Mouse (Mus musculus) liver, postnatal 0 days (tissue): ENCODE measurements at regions not wholly inside any gene's neighbourhood (a gene's known extent, or its start where the extent isn't known, plus 50 kb on each side); places are given as distances from the start of the nearest gene placed in this dataset.
A peak's percentile ranks its signal among the peaks of the same experiment; 100 is the strongest.
"Not testable (repeated sequence)": the region's sequence is repeated elsewhere in the genome, so short reads cannot be mapped to it uniquely, and the experiment has no call there.

Experiments
- ATAC-seq: fragments of 200-750 bp; cut with Nextera tagmentation; 2 replicates; pipeline ENCODE4 v1.8.0; 2017; ENCODE audit warnings: mild to moderate bottlenecking, moderate library complexity
- DNase-seq: peaks from one replicate; pipeline ENCODE4 v3.0.0-alpha.2; 2016
- H3K27ac ChIP-seq: fragments of 300-500 bp; sonication (generic); 2 replicates; pipeline ENCODE4 v1.5.1; 2014; ENCODE audit warnings: antibody characterized with exemption, moderate library complexity, mild to moderate bottlenecking, low read depth
- H3K27me3 ChIP-seq: fragments of 300-500 bp; sonication (generic); 2 replicates; pipeline ENCODE4 v1.6.1; 2014; ENCODE audit warnings: low read length, control low read depth, mixed read lengths; ENCODE audit not compliant: insufficient read depth
- H3K36me3 ChIP-seq: fragments of 300-500 bp; sonication (generic); replicated peaks from 2 replicates; pipeline ENCODE4 v1.6.1; 2014; ENCODE audit warnings: mild to moderate bottlenecking, control low read depth, low read length, moderate library complexity, mixed read lengths; ENCODE audit not compliant: insufficient read depth
- H3K4me1 ChIP-seq: fragments of 300-500 bp; sonication (generic); 2 replicates; pipeline ENCODE4 v1.6.1; 2014; ENCODE audit warnings: antibody characterized with exemption, mild to moderate bottlenecking, control low read depth; ENCODE audit not compliant: insufficient read depth
- H3K4me2 ChIP-seq: fragments of 300-500 bp; sonication (generic); 2 replicates; pipeline ENCODE4 v1.6.1; 2014; ENCODE audit warnings: low read depth, mild to moderate bottlenecking, low read length, moderate library complexity, mixed read lengths
- H3K4me3 ChIP-seq: fragments of 300-500 bp; sonication (generic); 2 replicates; pipeline ENCODE4 v1.5.1; 2014; ENCODE audit warnings: low read depth, low read length
- H3K9ac ChIP-seq: fragments of 300-500 bp; sonication (generic); replicated peaks from 2 replicates; pipeline ENCODE4 v1.6.1; 2014; ENCODE audit warnings: mild to moderate bottlenecking, moderate library complexity
- H3K9me3 ChIP-seq: fragments of 300-500 bp; sonication (generic); 2 replicates; pipeline ENCODE4 v1.6.1; 2016; ENCODE audit warnings: mild to moderate bottlenecking, control low read depth, low read length, mixed read lengths
- CTCF ChIP-seq: sonication (generic); IDR thresholded peaks from 2 replicates; pipeline ENCODE4 v1.5.1; 2016; ENCODE audit warnings: antibody characterized with exemption, low read depth
- EP300 ChIP-seq: IDR thresholded peaks from 2 replicates; pipeline ENCODE4 v1.6.1; 2016; ENCODE audit warnings: antibody characterized with exemption, low read depth, mild to moderate bottlenecking
- WGBS: fragments of 180-500 bp; shearing (Covaris S2); extraction: QIAGEN DNeasy Blood & Tissue Kit; methylation state at CpG from one replicate; pipeline ENCODE4 v1.1.7; 2014; ENCODE audit not compliant: insufficient replicate concordance; 5-methylcytosine and 5-hydroxymethylcytosine counted together

GRCm38 (mm10) chr1:23316288-23316687, 81.3 kb downstream of the Ogfrl1 start:
- 89% methylated on average over 2 of the region's 2 CpGs for WGBS
- ATAC-seq, H3K9ac ChIP-seq: not testable (repeated sequence)

GRCm38 (mm10) chr1:23314863-23315262, 82.7 kb downstream of the Ogfrl1 start:
- H3K4me1 ChIP-seq, H3K36me3 ChIP-seq, H3K27me3 ChIP-seq, H3K4me3 ChIP-seq, ATAC-seq, DNase-seq, H3K9ac ChIP-seq, H3K4me2 ChIP-seq, H3K9me3 ChIP-seq, H3K27ac ChIP-seq: not testable (repeated sequence)
- WGBS: 47% methylated on average over 2 of the region's 2 CpGs

More at GRCm38 (mm10) chr1:23316288-23316687, 81.3 kb downstream of the Ogfrl1 start:
- not testable (repeated sequence) for H3K36me3 ChIP-seq, H3K4me1 ChIP-seq, H3K4me2 ChIP-seq, H3K27ac ChIP-seq, DNase-seq, H3K9me3 ChIP-seq, H3K27me3 ChIP-seq, H3K4me3 ChIP-seq

- TF ChIP-seq CTCF: no peak
- TF ChIP-seq EP300: no peak
- Histone ChIP-seq H3K36me3 (peaks cover 2% of the 10 kb centered on the region), H3K27ac (no peak overlapping the region), H3K27me3 (no peaks in the 10 kb centered on the region), H3K4me2 (no peak overlapping the region), H3K9me3 (no peaks in the 10 kb centered on the region), H3K4me3 (no peak overlapping the region), H3K4me1 (no peaks in the 10 kb centered on the region), H3K9ac (no peak overlapping the region)
- ATAC-seq: no peak
- no peak for DNase-seq
- 94% methylated on average over 1 of the region's 1 CpGs for WGBS
These were observed 104.9 kb downstream of the Ogfrl1 start for GRCm38 (mm10) chr1:23292718-23293117.

- H3K4me3 ChIP-seq: no peak overlapping the region
- 28% methylated on average over 4 of the region's 4 CpGs for WGBS
- no peak overlapping the region for H3K4me2 ChIP-seq
- no peak overlapping the region for H3K27ac ChIP-seq
- H3K4me1 ChIP-seq: peaks cover 11% of the 10 kb centered on the region
- H3K9ac ChIP-seq: no peak overlapping the region
- H3K36me3 ChIP-seq: peaks cover 2% of the 10 kb centered on the region; the same call in 1 of the 2 replicates
- no peaks in the 10 kb centered on the region for H3K27me3 ChIP-seq
- TF ChIP-seq CTCF (peak; percentile 76), EP300 (no peak)
- DNase-seq (no peak), ATAC-seq (peak; percentile 26; the same call in 1 of the 2 replicates)
- no peaks in the 10 kb centered on the region for H3K9me3 ChIP-seq
These were observed 110.8 kb downstream of the Ogfrl1 start for GRCm38 (mm10) chr1:23286741-23287140.

GRCm38 (mm10) chr1:23282870-23283219, 114.7 kb downstream of the Ogfrl1 start:
- Histone ChIP-seq H3K4me1 (peaks cover 14% of the 10 kb centered on the region), H3K9ac (peak overlapping the region; percentile 23; the same call in 1 of the 2 replicates), H3K4me2 (peak overlapping the region; percentile 35), H3K27ac (peak overlapping the region; percentile 86), H3K36me3 (peaks cover 7% of the 10 kb centered on the region), H3K9me3 (no peaks in the 10 kb centered on the region), H3K4me3 (no peak overlapping the region), H3K27me3 (no peaks in the 10 kb centered on the region)
- peak; percentile 22; the same call in 1 of the 2 replicates for ATAC-seq
- 74% methylated on average over 4 of the region's 4 CpGs for WGBS
- no peak for DNase-seq
- TF ChIP-seq CTCF (no peak), EP300 (no peak)

- Histone ChIP-seq H3K4me3 (no peak overlapping the region), H3K27me3 (no peaks in the 10 kb centered on the region), H3K4me2 (peak overlapping the region; percentile 35), H3K36me3 (peaks cover 7% of the 10 kb centered on the region), H3K27ac (peak overlapping the region; percentile 86), H3K4me1 (peaks cover 14% of the 10 kb centered on the region), H3K9me3 (no peaks in the 10 kb centered on the region), H3K9ac (no peak overlapping the region)
- ATAC-seq (peak; percentile 99), DNase-seq (no peak)
- TF ChIP-seq CTCF: no peak
- TF ChIP-seq EP300: peak; percentile 97
- 62% methylated on average over 2 of the region's 2 CpGs for WGBS
These were observed 115.2 kb downstream of the Ogfrl1 start for GRCm38 (mm10) chr1:23282215-23282869.

GRCm38 (mm10) chr1:23279827-23280226, 117.7 kb downstream of the Ogfrl1 start:
- peaks cover 9% of the 10 kb centered on the region for H3K36me3 ChIP-seq
- DNase-seq: no peak
- WGBS: 74% methylated on average over 2 of the region's 2 CpGs
- H3K27ac ChIP-seq: no peak overlapping the region
- no peaks in the 10 kb centered on the region for H3K9me3 ChIP-seq
- ATAC-seq: no peak
- H3K9ac ChIP-seq: no peak overlapping the region
- H3K4me3 ChIP-seq: no peak overlapping the region
- peaks cover 14% of the 10 kb centered on the region for H3K4me1 ChIP-seq
- no peak overlapping the region for H3K4me2 ChIP-seq
- no peak for TF ChIP-seq CTCF
- H3K27me3 ChIP-seq: no peaks in the 10 kb centered on the region
